Mouse (Mus musculus): ENCODE measurements around the gene Slamf8. TPM values are rescaled to one million over a fixed set of nuclear protein-coding genes. Genes with fewer than 3 reads are reported as not detected.

The Slamf8 gene
- total RNA-seq, 2 experiments from 2014 or later = not detected

- intact Hi-C loops (cut with DNase I; ENCODE audit: low total_unique reads) = no loop called here
- DNase-seq = no peak
Measured at GRCm38 (mm10) chr1:172546062-172546461, 44.3 kb downstream of the Slamf8 start.

GRCm38 (mm10) chr1:172540283-172540820, 50.0 kb downstream of the Slamf8 start:
- intact Hi-C loops (cut with DNase I; ENCODE audit: low total_unique reads) = no loop called here
- no peak for DNase-seq

- no peak for DNase-seq
- intact Hi-C loops (cut with DNase I; ENCODE audit: low total_unique reads) = no loop called here
Measured at GRCm38 (mm10) chr1:172539827-172540226, 50.5 kb downstream of the Slamf8 start.

- no peak for DNase-seq
Measured at GRCm38 (mm10) chr1:172535116-172535515, 55.3 kb downstream of the Slamf8 start.

GRCm38 (mm10) chr1:172532551-172532950, 57.8 kb downstream of the Slamf8 start:
- DNase-seq = no peak
- intact Hi-C loops (cut with DNase I; ENCODE audit: low total_unique reads) = loop anchor here (5.0 kb wide), 1 partner anchor 85 kb away; no protein-coding TSS in a partner anchor

More at GRCm38 (mm10) chr1:172535116-172535515, 55.3 kb downstream of the Slamf8 start:
- intact Hi-C loops (cut with DNase I; ENCODE audit: low total_unique reads) = no loop called here

Other genes starting within 250 kb of the Slamf8 start
- gene Kcnj10, start 249.4 kb downstream of the Slamf8 start, total RNA-seq (2021) = under 1 TPM; 0.29 to 0.96 TPM
- 1 to 10 TPM; 4.4 to 4.8 TPM for gene Pigm, start 214.0 kb downstream of the Slamf8 start, total RNA-seq (2021)
- gene Slamf9, start 115.2 kb downstream of the Slamf8 start, total RNA-seq (2021) = under 1 TPM; 0.33 to 0.57 TPM
- gene Igsf9, start 108.8 kb downstream of the Slamf8 start, total RNA-seq (2021) = under 1 TPM; 0.37 to 0.51 TPM
- gene Tagln2, start 90.5 kb downstream of the Slamf8 start, total RNA-seq (2021) = 10 to 100 TPM; 60.4 to 61.2 TPM
- gene Cfap45, start 69.8 kb downstream of the Slamf8 start, total RNA-seq (2021) = under 1 TPM; 0.40 to 0.45 TPM
- gene Vsig8, start 34.6 kb downstream of the Slamf8 start, total RNA-seq (2021) = not detected
- gene Fcrl6, start 12.0 kb upstream of the Slamf8 start, total RNA-seq (2021) = not detected
- gene Dusp23, start 42.4 kb upstream of the Slamf8 start, total RNA-seq (2021) = 10 to 100 TPM; 17.4 to 18.4 TPM
- gene Crp, start 107.5 kb upstream of the Slamf8 start, total RNA-seq (2021) = not detected